Mouse (Mus musculus) embryo, embryonic 10.5 days (tissue): Measurements from ENCODE around the gene Rhox2h.
"Not testable (repeated sequence)": the region's sequence is repeated elsewhere in the genome, so short reads cannot be mapped to it uniquely, and the experiment has no call there.

Experiments used
- DNase-seq: peaks from one replicate; pipeline ENCODE4 v3.0.0-alpha.2; 2015; ENCODE audit warnings: low spot score

Gene Rhox2h

DNA sequence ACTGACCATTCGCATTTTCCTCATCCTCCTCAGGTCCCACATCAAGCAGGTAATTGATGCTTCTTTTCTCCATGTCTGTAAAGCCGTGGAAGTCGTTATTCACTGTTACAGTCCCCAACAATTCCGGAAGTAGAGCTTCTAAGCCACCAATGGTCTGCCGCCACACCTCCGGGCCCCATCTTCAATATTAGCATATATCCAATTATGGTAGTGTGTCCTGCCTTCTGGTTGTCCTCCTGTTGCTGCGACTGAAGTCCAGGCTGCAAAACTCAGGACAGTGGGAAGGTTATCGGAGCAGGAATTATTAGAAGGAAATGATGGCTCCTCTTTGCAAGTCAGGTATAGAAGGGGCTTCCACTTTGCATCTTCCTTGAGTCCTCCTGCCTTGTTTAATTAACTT lies at the start of gene Rhox2h:
Gene Rhox2h (minus strand): TSS at position 101 of the 400 bp plus-strand sequence.
- DNase-seq = not testable (repeated sequence)

DNA sequence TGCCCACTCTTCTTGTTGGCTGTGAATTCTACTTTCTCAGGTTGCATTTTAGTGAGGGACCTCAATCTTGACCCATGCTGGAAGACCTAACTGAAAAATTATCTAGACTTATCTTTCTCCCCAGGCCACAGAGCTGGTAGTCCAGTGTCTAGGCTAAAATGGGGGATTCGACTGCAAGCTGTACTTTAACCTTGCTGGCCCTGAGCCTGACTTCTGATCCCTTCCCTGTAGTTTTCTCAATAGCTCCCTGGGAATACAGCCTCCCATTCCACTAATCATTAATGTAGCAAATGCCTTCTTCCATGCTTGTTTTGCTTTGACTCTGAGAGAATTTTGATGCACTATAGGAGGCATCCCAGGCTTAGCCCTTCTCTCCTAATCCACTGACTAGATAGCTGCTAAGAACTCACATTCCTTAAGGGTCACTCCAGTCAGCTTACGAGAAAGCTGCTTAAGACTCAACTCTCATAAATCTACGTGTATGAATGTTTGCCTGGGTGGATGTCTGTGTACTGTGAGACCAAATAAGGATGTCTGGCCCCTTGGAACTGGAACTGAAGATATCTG lies 28.8 kb upstream of the Rhox2h start:
- DNase-seq = no peak

DNA sequence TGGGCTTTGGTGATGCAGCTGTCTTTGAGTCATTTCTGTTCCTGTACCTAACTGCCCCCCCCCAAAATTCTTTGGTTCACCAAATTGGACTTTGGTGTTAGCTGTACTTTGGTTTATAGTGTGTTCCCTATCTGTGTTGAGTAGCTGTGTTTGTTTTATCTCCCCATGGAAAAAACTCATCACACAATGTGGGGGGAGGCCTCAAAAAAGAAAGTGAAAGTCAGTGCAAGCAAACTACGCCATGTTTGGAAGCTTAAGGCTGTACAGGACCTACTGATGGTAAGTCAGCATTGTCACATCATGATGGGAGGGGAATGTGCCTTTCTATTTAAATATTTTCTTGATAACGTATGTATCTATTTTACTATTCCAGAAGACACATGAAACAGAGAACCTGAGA lies 19.2 kb upstream of the Rhox2h start:
- no peak for DNase-seq

DNA sequence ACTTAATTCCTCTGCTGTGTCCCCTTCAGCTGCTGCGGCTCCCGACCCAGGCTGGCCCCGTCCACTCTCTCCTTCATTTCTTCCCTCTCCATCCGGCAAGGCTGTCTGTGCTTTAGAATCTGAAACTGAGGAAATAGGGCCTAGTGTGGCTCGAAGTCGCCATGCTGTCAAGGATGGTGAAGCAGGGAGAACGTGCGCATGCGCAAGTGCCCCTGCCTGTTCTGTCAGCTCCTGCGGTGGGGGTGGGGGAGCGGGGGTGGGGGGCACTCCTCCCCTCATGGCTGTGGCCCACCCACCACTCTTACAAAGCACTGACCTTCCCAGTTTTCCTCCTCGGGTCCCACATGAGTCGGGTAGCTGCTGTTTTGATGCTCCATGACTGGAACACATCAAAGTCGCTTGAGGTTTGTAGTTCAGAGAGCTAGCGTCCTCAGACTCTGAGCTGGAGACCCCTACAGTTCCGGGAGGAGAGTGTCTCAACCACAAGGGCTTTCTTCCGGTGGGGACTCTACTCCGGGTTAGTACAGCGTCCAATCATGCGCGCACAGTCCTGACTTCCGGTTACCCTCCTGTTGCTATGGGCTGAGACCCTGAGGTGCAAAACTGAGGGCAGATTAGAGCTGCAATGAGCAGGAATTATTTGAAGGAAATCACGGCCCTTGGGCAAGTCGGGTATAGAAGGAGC lies 10.1 kb upstream of the Rhox2h start:
- no peak for DNase-seq

DNA sequence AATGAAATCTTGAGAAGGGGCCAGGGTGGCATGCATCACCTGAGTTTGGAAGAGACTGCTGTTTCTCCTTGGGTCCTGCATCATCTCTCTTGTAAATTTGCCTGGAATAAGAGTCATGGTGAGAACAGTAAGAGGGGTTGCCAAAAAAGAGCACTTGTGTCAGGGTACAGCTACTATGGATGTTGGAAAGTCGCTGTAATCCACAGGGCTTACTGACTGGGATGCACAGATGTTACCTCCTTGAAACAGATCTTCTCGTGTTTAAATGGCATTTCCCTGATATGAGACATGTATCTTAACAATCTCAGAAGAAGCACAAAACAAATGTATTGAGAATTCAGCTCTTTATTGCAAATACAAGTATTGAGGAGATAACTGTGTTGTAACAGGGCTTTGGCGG lies 4.4 kb downstream of the Rhox2h start, which contains the start of gene Rhox3h:
Gene Rhox3h (minus strand): TSS at position 101 of the 400 bp plus-strand sequence.
- DNase-seq = not testable (repeated sequence)

DNA sequence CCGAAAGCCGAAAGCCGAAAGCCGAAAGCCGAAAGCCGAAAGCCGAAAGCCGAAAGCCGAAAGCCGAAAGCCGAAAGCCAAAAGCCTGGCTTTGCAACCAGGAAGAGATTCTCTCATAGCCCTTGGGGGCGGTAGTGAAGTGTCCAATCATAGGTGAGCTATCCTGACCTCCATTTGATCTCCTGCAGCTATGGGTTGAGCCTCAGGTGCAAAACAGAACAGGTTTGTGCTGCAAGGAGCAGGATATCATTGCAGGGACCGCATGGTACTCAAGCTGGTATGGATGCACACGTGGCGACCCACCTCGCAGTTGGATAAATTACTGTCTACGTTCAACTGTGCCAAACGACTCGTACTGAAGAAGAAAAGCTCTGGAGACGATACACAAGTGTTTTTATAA lies 21.9 kb downstream of the Rhox2h start, which contains the start of gene Rhox4g:
Gene Rhox4g (minus strand): TSS at position 101 of the 400 bp plus-strand sequence.
- DNase-seq = not testable (repeated sequence)

DNA sequence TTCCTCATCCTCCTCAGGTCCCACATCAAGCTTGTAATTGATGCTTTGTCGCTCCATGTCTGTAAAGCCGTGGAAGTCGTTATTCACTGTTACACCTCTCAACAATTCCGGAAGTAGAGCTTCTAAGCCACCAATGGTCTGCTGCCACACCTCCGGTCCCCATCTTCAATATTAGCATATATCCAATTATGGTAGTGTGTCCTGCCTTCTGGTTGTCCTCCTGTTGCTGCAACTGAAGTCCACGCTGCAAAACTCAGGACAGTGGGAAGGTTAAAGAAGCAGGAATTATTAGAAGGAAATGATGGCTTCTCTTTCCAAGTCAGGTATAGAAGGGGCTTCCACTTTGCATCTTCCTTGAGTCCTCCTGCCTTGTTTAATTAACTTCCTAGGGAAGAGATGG lies 29.7 kb downstream of the Rhox2h start, which contains the start of gene Rhox2g:
Gene Rhox2g (minus strand): TSS at position 101 of the 400 bp plus-strand sequence.
- not testable (repeated sequence) for DNase-seq

DNA sequence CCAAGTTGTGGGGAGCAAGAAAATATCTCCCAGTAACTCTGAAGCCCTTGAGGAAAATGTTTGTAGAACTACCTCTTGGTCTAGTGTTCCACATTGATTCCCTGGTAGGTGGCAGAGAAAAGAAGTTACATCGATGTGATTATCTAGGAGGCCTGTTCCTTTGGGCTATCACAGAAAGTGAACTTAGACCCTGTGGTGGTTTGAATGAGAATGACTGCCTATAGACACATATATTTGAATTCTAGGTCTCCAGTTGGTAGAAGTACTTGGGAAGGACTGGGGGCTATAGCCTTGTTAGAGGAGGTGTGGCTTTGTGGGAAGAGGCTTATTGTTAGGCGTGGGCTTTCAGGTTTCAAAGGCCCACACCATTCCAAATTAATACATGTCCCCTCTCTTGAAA lies 44.6 kb downstream of the Rhox2h start, which contains the start of gene Rhox3g:
Gene Rhox3g (minus strand): TSS at position 101 of the 400 bp plus-strand sequence.
- DNase-seq = not testable (repeated sequence)
